Mouse (Mus musculus) kidney, adult 18-20 months (tissue): ENCODE measurements at regions not wholly inside any gene's neighbourhood (a gene's known extent, or its start where the extent isn't known, plus 50 kb on each side); places are given as distances from the start of the nearest gene placed in this dataset.
"Not testable (repeated sequence)": the region's sequence is repeated elsewhere in the genome, so short reads cannot be mapped to it uniquely, and the experiment has no call there.

ENCODE experiments used
- DNase-seq: peaks from one replicate; pipeline ENCODE4 v3.0.0; 2021

GRCm38 (mm10) chr12:17992572-17992971 is 301.9 kb downstream of the Hpcal1 start:
- peak; percentile 5 for DNase-seq

- not testable (repeated sequence) for DNase-seq
These were observed 302.7 kb downstream of the Hpcal1 start for GRCm38 (mm10) chr12:17993368-17993767.
